Mouse (Mus musculus): ENCODE data around the gene Olfr504.

DNA sequence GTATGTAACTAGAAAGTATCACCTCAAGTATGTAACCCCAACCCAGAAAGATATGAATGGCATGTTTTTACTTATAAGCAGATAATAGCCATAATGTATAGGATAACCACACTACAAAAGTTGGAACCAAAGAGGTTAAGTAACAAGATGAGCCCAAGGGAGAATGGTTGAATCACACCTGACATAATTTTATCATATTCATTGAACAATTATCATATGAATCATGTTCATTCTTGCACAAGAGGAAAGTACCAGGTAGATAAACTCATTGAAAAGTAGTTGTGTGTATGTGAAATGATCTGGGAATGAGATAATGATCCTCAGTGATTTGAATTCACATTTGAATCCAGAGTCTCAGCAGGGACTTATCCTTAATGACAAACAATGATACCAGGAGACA lies 44.9 kb upstream of the Olfr504 start, which contains the start of gene Olfr506:
- TF ChIP-seq CTCF (IDR thresholded peaks at IDR 0.05; ENCODE audit: low read depth, low read length) (no peak), POLR2A (IDR thresholded peaks at IDR 0.05; ENCODE audit: extremely low read depth, insufficient read depth, low read length) (no peak)
